Mouse (Mus musculus) urinary bladder, postnatal 4 days (tissue): ENCODE results near the gene Ipo9.
A peak's percentile ranks its signal among the peaks of the same experiment; 100 is the strongest.

Experiments
- DNase-seq, 2 experiments: peaks; one replicate each; pipeline ENCODE4 v3.0.0; 2021 to 2022; ENCODE audit warnings: low spot score in 2 of 2

Ipo9 gene

DNA sequence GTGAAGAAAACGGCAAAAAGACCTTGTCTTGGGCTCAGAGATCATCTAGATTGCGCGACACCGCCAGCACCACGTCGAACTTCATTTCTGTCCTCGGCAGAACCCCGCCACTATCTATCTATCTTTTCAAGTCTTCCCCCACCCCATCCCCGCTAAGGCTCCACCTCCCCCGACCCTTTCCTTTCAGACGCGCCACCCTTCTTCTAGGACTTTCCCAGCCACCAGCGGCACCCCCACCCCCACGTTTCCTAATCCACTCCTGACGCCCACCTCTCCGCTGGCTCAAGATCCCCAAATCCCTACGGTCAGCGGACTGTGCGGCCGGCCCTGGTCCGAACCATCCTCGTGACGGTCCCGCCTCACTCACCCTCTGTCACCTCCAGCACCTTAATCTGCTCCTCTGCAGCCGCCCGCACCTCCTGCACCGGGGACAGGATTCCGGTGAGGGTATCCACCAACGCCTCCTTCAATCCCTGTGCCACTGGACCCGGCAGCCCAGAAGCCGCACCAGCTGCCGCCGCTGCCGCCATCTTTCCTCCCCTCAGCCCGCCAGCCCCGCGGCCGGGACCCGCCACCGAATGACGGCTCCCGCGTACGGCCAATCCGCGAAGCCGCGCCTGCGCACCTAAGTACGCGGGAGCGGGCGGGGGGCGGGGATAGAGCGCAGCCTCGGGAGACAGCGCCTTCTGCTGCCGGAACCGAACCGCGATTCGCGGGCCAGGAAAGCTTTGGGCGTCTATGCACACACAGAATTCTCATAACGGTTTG, at the start of gene Ipo9:
TSS of gene Ipo9 (minus strand) at position 599 of the 768 bp plus-strand sequence.
- DNase-seq: peak; percentile 88 to 92

DNA sequence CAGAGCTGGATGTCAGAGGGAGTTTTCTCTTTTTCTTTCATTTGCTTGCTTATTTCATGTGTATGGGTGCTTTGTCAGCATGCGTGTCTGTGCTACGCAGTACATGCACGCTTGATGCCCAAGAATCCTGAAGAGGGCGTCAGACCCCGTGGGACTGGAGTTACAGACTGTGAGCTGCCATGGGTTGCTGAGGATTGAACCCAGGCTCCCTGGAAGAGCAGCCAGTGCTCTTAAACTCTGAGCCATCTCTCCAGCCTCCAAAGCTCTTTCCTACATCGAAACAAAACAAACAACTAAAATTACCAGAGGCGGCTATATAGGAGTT, 45.2 kb upstream of the Ipo9 start:
- no peak for DNase-seq

DNA sequence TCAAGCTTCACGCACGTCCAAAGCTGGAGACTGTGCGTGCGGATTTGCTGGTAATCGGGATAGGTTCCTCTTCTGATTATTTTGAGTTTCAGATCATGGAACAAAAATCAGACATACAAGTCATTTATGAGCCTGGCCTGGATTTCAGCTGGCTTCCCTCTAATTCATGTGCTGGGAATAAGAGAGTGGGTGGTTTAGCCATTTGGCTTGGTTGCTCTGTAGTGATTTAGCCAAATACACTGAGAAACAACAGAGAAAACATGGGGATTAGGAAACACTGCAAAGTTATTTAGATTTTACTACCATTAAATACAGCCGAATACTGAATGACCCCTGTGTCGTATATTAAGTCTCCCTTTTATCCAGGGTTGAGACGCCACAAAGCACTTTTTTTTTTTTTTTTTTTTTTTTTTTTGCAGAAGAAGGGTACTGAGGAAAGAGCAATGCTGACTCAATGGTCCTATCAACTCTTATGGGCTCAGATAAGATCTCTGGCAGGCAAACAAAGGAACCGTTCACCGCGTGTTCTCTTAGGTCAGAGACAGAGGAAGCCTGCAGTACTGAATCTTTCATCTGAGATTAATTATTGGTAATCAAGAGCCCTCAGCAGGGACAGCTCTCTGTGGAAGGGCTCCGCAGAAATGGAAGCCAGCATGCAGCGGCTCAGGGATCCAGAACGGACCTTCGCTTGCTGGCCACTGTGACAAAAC, 44.7 kb upstream of the Ipo9 start:
- DNase-seq: no peak

DNA sequence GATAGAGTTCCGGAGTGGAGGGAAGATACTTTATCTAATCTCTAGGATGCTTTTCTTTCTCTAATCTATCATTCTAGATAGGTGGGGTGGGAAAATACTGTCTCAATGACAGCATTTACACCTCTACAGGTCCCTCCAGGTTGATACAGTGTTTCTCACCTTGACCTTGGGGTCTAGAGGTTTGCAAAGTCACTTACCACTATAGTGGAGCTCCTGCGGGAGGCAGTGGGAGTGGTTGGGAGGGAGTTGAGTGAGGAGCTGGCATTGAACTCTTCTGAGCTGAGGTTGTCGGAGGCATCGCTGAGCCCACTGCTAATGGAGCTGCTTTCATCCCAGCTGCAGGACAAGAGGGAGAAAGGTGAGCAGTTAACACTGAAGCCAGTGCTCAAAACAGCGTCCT, 42.2 kb upstream of the Ipo9 start:
- no peak for DNase-seq

DNA sequence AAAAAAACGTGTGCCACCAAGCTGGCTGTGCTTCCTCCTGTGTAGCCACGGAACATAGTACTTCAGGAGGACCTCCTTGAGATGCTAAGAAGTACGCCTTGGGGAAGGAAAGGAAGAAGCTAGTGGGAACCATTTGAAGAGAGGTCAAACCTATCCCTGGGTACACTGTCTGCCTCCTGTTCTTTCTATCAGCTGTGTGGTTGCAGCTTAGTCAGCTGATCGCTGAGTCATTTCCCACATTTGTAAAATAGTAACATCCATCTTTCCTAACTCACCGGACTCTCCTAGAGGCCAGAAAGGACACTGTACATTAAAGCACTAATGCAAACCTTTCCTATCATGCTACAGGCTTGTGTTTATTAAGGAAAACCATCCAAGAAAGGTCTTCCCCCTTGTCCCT, 41.4 kb upstream of the Ipo9 start:
- no peak for DNase-seq

DNA sequence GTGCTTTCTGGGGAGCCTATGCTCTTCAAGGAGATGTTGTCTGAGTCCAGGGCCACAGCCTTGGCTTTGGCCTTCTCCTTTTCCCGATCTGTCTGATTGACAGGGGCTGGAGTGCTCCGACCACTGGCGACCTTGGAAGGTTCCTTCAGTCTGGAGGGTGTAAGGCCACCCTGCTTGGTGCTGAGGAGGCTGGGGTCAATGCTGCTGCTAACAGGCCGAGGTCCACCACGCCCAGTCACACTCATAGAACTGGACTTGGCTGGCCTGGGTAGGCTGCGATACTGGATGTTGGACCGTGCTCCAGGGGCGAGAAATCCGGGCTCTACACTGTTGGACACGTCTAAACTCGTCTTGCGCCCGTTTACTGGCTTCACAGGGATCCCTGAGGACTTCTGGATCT, 40.2 kb upstream of the Ipo9 start:
- DNase-seq: no peak

DNA sequence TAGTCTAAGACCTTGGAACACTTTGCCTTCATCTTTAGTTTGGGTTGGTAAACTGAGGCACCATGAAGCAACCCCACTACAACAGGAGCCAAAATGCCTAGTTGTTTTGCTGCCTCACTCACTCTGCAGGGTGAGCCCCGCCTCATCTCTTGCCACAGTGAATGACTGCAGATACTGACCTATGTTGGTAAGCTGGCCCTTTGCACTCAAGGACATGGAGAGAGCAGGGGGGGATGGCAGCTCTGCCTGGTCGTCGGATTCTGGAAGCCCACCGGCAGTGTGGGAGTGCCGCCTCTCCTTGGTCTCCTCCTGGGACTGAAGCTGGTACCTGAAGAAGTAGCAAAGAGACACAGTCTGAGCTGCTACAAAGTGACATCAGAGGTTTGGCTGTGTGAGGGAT, 37.2 kb upstream of the Ipo9 start:
- DNase-seq: no peak

DNA sequence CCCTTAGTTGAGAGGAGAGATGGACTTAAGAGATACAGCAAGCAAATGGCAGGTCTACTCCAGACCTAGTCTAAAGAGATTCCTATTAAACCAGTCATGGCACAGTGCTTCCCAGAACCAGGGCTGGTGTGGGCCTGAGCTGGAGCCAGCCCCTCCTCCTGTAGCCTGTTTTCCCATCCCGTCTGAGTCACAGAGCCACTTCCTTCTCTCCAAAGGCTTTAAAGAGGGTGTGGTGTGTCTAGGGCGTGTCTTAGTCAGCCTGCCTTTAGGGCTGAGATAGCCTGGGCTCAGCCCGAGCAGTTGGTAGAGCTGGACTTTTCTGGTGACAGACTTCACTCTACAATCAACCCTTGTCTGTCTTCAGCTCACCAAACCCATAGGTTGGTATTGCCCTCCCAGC, 36.6 kb upstream of the Ipo9 start:
- no peak for DNase-seq

DNA sequence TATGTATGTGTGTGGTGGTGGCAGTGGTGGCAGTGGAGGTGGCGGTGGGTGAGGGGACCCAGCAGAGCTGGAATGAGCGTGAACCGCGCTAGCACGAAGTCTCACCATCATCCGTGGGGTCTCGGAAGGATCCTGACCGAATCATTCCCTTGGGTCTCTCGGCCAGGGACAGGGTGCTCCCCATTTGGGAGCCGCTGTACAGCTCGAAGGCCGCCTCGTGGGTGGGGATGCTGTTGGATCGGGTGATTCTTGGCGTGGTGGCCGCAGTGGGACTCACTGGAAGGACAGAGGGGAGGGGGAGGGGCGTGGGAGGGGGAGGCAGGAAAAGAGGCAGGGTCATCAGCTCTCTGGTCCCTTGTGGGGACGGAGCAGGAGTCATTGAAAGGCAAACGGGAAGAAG, 35.4 kb upstream of the Ipo9 start:
- DNase-seq: no peak

DNA sequence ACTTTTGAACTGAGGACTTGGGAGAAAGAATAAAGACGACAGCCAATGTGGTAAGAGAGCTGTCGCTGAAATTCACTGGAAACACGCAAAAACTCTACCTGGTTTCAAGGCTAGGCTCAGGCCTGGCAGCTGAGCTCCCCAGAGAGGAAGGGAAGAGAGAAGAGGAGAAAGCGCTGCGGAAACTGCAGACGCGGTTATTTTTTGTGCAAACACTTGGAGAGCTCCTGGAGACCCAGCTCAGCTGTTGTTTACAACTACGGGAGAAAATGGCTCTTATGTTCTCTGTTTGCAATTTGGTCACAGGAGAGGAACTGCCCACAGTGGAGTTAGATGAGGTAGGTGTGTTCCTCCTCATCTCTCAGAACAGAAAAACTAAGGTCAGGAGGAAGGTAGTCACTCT, 32.4 kb upstream of the Ipo9 start:
- DNase-seq: no peak

DNA sequence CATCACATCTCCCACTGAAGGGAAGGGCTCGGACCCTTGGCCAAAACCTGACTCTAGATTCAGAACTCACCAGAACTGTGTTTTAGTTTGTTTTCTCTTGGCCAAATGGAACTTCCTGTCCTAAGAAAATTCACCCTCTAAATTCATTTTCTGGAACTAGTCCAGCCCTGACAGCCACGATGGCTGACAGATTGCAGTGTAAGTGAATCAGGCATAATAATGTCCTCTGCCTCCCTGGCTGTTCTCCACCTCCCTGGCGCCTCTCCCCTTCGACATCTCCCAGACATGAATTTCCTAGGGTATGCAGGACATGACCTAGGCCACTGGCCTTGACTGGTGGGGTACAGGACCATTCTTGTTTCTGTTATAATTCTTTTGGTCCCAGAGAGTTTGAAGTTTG, 32.0 kb upstream of the Ipo9 start:
- DNase-seq: no peak

DNA sequence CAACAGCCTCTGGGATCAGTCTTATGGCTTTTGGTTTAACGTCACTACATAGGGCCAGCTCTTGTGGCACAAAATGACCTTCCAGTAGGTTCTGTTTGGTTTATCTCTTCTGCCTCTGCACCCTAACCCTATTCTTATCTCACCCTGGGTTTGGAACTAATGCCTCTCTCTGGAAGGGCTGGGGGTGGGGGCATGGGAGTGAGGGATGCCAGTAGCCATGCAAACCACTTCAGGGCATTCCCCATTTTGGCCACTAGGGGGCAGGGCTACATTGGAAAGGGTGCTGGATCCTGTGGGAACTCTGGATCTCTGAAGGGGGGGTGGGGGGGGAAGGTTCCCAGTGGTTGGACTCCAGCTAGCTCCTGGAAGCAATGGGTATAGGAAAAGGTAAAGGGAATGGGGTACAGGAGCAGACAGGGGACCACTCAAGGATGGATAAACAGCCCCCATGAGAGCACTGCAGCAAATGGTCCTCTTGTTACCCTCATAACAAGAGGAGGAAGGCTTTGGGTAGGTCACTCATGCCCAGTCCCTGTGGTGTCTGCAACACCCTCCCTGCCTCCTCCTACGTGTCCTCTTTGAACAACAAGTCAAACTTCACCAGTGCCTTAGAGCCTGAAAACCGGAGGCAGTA, 30.9 kb upstream of the Ipo9 start:
- peak; percentile 54 to 88 for DNase-seq

DNA sequence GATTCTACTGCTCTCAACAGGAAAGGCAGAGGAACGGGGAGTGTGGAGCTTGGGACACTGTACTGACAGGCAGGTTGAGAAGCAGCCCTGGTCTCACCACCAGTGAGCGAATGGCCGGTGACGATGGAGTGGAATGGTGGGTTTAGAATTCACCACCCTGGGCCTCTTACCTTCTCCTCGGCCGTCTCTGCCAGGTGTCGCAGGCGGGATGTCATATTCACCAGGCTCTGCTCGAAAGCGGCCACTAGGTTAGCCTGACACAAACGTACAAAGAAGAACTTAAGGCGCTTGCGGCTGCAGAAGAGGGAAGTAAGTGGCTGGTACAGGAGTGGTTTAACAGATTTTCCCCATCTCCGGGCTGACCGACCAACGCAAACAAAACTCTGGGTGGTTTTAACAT, 30.2 kb upstream of the Ipo9 start:
- DNase-seq: no peak

DNA sequence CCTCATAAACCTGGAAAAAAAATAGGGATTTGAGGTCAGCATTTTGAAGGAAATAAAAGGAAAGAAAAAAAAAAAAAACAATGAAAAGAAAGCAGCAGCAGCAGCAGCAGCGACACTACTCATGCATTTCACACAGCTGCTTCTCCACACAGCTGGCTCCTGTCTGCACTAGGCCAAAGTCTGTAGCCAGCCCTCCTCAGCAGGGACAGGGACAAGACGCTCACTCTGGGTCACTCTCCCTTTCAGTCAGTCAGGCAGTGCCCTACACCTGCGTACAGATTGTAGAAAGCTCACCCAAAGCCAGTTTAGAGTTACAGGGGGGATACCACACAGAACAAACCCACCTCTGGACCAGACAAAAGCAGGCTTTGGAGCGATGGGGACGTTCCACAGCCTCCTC, 27.6 kb upstream of the Ipo9 start:
- DNase-seq: no peak

DNA sequence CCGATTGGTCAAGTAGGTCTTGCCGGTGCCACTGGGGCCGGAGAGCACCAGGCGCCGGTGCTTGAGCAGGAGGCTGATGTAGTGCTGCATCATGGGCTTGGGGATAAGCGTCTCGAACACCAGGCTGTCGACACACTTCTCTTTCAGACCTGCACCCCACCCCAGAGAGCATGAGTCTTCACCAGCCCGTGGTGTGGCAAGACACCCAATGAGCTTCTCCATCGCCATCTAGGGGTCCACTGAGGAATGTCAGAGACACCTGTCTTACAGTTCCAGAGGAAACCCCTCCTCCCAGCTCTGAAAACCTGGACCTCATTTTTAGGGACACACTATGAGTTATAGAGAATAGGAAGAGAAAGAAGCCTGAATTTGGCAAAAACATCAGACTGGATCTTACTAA, 22.0 kb upstream of the Ipo9 start:
- no peak for DNase-seq

DNA sequence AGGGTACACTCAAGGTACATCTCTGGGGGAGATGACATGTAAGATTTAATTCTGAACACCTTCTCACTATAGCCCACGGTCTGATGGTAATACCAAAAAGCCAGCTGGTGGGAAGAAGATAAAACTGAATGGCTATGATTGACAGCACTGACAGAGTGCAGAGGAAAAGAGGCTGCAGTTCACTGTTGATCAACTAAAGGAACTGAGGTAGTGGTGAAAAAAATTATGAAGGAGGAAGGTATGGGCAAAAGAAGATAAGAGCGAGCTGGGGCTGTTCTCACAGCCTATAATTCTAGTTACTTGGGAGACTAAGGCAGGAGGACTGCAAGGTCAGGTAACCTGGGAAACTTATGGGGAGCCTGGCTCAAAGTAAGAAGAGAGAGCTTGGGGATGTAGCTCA, 21.1 kb upstream of the Ipo9 start:
- no peak for DNase-seq

DNA sequence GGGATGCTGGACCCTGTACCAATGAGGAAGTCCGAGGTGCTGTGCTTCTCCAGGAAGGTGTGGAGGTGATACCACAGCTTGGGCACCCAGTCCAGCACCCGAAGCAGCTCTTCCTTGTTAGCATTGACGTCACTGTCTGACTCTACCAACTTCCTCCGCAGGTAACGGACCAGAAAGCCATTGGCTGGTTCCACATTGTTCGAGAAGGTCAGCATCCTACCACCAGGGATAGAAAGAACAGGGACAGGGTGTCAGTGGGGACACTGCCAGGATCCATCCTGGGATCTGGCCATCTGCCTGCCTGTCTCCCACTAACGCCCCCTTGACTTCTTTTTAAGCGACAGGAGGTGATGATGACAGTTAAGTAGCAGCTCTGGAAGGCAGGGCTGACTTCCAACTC, 19.6 kb upstream of the Ipo9 start:
- no peak for DNase-seq

DNA sequence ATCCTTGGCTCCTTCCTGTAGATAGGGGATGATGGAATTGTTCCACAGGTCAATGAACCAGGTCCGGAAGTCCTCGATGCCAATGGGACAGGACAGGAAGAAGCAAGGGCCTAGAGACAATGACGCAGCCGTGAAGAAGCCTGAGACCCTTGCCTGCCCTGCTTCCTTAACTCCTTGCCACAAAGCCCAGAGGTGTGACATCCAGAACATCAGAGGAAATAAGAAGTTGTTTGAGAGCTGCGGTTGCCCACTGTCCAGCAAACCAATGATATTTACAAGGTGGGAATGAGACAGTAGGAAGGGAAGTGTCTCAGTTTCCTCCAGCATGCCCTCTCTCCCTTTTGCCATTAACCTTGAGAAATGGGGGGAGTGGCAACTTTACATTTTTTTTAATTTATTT, 18.6 kb upstream of the Ipo9 start:
- DNase-seq: no peak

DNA sequence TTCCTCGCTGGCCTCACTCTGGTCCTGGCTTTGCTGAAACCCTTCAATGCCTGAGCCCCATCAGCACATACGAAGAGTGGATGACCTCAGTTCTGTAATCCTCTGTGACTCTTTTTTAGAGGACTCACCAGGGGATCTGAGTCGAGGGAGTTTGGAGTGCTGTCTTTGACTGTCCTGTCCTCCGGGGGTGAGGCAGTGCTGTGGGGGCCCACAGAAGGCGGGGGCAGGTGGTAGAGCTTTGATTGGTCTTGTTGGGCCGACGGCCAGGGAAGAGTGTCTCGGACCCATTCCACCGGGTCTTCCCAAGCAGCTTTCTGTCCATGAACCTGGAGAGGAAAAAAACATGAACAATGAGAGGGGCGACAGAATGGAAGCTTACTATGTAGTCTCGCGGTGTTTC, 13.2 kb upstream of the Ipo9 start:
- no peak for DNase-seq

DNA sequence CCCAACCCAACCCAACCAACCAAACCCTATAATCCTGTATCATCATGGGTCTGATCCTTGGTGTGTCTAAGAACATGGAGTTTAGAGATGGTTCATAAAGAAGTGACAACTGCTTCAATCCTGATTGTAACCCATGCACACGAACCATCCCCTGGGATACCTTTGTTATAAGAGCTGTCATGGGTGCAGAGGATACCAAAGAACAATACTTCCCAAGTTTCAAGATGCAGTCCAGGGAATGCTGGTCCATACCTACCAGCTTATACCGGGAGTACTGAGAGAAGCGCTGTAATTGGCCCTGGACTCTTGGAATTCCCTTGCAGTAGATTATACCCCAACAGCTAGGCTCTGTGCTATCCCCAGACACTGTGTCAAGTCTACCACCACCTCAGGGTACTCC, 11.6 kb upstream of the Ipo9 start:
- DNase-seq: no peak

DNA sequence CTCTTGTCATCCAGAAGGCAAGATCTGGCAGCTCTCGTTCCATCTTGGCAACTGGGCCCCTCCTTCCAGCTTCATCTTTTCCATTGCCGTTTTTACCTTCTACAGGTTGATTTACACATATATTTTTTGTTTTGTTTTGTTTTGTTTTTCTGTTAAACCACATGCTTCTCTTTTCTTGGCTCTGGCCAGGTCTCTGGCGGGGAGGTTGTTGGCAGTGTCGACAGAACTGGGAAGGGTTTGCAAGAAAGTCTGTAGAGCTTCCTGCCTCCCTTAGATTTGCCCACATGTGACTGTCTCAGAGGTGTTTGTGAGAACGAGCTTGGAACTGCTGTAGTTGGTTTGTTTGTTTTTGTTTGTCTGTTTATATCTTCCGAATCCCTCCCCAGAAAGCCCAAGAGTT, 10.7 kb upstream of the Ipo9 start:
- DNase-seq: no peak

DNA sequence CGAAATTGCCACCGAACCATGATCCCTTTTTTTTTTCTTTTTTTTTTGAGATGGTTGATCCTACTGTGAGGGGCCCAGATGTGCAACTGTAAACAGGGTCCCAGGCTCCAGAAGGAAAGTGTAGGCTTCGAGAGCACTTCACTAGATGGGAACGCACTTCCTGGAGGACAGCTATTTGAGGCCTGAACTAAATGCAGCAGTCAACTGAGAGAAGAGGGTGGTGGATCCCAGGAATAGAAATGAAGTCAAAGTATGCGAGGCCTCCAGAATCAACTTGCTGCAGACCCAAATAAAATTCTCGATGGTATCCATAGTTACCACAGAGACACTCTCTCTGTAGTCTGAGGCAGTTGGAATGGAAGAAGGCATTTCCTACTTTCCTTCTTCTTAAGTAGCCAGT, 8.5 kb upstream of the Ipo9 start:
- no peak for DNase-seq

DNA sequence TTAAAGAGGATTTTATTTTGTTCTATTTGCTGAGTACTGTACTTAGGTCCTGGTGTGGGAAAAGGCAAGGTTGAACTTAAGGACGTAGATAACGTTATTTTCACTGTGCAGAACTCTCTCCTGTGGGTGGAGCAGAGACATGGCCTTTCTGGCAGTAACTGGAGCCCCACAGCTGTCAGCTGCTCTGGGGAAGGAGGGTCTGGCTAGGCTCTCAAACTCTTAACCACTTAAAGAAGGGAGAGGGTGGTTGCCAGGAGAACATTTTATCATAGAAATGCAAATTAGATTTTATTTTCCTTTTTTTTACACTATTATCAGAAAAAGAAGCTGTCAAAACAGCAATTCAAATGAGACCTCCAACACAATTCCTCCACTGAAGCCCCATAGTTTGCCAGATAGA, 5.5 kb upstream of the Ipo9 start:
- DNase-seq: no peak

DNA sequence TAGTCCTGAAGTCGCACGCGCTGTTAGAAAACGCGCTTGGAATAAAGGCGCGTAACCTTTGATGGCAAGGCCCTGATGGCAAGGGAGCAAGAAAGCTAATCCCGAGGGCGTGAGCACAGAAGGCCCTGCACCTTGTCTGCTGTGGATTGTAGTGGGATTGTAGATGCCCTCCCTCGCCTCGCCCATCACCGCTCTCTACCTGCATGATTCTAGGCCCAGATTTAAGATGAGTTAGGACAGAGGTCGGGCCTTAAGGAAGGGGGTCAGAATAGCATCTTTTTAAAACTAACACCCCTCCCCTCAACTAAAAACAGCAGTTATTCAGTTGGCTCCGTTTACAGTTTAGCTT, 344 bp upstream of the Ipo9 start:
- no peak for DNase-seq
